Mouse (Mus musculus) heart, adult 11 months (tissue): Measurements from ENCODE around the gene Zfp280c.
A peak's percentile ranks its signal among the peaks of the same experiment; 100 is the strongest.

Source experiments
- DNase-seq: peaks from one replicate; pipeline ENCODE4 v3.0.0; 2022

Zfp280c gene

DNA sequence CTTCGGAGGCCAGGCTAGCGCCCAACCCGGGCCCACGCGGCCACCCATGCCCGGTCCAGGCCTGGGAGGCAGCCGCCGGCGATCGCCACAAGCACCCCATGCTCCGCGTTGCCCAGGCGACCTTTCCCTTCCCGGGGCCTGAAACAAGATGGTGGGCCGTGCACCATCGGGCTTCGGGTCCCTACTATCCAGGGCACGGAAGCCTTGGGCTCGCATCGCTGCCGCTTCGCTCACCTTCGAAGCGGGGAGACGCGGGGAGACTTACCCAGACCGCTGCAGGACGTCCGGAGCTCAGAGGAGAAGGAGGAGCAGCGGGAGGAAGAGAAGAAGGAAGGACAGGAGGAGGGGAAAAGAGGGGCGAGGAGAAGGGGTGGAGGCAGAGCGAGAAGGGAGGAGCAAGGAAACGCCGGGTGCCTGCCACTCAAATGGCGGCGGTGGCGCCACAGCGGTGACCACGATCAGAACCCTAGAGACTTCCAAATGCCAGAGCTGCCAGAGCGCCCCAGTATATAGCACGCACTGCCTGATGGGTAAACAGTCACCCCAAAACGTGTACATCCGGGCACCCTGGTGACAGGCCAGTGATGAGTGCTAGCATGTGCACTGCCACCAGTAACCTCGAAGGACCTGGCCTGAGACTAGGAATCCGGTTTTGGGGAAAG is at the start of gene Zfp280c:
Gene Zfp280c (minus strand): TSS at position 406 of the 662 bp plus-strand sequence.
- DNase-seq, result peak; percentile 97

GRCm38 (mm10) chrX:48637032-48637431 is 42.7 kb upstream of the Zfp280c start:
- DNase-seq, result no peak

DNA sequence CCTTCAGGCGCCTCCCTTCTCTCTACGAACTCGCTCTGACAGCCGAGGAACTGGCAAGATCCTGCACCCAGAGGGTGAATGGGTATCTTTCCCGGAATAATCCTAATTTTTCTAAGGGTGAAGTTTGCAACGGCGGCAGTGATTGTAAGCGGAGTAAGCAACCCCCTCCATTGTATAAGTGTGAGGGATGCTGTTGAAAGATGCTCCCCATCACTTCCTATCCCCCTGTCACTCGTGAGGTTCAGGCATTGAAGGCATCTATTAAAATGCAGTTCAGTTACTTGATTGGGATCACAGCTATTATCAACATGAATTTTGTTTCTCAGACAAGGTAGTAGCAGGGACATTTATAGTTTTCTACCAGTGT is 29.7 kb upstream of the Zfp280c start:
- DNase-seq, result no peak

GRCm38 (mm10) chrX:48623379-48624053 is 29.2 kb upstream of the Zfp280c start, which contains the start of gene Slc25a14:
Gene Slc25a14 (plus strand): TSS chrX:48623413.
- peak; percentile 98 for DNase-seq

GRCm38 (mm10) chrX:48623049-48623378 is 28.7 kb upstream of the Zfp280c start:
- no peak for DNase-seq

GRCm38 (mm10) chrX:48604872-48605271 is 10.6 kb upstream of the Zfp280c start:
- DNase-seq, result no peak

DNA sequence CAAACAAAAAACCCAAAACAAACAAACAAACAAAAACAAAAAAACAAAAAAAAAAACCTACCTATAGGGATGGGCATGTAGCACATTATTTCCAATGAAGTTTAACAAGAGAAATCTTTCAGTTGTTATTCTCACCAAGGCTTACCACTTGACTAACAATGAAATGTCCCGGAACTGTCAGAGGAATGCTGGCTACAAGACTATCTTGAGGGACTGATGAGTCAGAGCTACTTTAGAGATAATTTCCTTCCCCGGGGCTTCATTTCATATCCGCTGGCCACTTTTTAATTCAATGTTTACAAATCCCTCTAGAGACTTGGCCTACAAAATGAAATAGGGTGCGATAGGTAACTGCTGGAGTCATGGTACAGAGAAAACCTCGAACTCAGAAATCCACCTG is 2.6 kb upstream of the Zfp280c start:
- DNase-seq, result no peak

DNA sequence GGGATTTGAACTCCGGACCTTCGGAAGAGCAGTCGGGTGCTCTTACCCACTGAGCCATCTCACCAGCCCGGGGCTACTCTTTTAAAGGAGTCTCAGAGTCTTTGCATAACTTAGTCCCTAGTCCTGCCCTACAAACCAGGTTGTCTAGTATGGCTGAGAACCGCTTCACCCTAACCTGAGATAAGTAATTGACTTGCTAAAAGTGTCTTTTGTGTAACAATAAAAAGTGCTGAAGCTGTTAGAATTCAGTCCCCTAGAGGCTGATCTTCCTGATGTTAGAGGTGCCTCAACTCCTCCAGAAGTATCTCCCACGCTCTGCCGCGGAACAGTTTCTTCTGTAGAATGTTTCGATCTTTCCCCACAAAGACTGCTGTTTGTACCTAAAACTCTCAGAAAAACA is 1.7 kb upstream of the Zfp280c start:
- no peak for DNase-seq

DNA sequence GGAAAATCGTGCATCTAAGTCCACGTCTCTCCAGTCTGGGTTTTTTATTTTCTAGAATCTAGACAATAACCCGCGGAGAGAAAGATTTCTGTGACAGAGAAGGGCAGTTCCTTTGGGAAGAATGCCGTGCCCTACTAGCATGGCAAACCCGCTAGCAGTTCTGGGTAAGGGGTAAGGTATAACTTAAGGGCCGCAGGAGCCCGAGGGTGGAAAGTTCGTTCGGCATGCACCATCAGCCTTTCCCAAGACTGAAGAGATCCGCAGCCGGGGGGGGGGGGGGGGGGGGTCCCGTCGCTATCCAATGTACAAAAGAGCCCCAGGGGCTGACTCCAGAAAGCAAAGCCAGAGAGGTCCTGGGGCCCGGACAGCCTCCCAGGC is 594 bp downstream of the Zfp280c start:
- DNase-seq, result no peak

DNA sequence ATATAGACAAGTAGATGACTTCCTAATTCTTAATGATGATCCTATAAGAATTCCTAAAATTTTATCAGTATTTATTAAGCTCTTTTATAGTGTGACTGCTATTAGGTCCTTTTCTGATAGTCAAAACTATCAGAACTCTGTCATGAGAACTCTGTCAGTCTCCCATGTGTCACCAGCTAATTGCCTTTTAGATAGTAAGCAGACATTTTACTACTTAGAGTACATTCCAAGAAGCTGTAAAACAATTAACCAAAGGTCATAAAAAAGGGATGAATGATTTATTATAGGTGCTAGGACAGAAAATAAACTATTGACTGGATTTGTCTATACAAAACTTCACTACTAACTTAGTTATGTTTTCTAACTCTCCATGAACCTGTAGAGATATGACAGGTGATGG is 11.0 kb downstream of the Zfp280c start:
- DNase-seq, result no peak

GRCm38 (mm10) chrX:48532175-48532574 is 62.1 kb downstream of the Zfp280c start:
- peak; percentile 86 for DNase-seq

DNA sequence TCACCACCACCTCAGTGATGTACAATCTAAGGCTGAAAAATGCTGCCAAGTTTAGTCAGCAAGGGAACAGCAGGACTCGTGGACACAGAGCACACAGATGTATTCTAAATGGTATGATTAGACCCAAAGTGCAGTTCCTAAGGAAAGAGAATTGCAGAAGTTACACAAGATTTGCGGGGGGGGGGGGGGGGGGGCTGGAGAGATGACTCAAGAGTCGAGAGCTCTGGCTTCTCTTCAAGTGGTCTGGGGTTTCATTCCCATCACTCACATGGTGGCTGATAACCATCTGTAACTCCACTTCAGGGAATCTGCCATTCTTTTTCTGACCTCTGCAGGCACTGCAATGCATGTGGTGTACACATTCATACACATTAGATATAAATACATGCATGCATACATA is 67.9 kb downstream of the Zfp280c start:
- DNase-seq, result no peak

- no peak for DNase-seq
Observed at GRCm38 (mm10) chrX:48525866-48526265, 68.4 kb downstream of the Zfp280c start.

GRCm38 (mm10) chrX:48525332-48525731 is 69.0 kb downstream of the Zfp280c start:
- DNase-seq, result no peak

DNA sequence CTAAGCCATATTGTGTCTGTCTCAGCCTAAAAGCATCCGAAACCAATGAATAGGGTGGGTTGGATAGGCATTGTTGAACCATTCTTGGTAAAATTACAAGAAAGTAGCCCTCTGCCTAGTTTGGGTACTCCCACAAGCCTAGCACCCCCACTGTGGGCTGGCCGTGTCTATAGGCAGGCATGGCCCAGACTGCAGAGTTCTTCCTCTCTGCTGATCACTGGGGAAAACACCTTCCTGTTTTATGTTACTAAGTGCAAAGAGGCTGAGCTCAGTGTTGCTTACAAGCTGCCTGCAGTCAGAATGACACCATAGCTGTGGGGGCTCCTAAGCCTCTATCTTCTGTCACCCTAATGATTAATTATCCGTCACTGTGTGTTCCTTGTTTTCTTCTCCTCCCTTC is 70.8 kb downstream of the Zfp280c start:
- DNase-seq, result no peak

- no peak for DNase-seq
Observed at GRCm38 (mm10) chrX:48521651-48522050, 72.7 kb downstream of the Zfp280c start.

- DNase-seq, result no peak
Observed at GRCm38 (mm10) chrX:48519549-48520085, 74.7 kb downstream of the Zfp280c start.

GRCm38 (mm10) chrX:48518808-48519548 is 75.3 kb downstream of the Zfp280c start, which contains the start of gene Rab33a:
Gene Rab33a (plus strand): TSS chrX:48519285.
- DNase-seq, result no peak

DNA sequence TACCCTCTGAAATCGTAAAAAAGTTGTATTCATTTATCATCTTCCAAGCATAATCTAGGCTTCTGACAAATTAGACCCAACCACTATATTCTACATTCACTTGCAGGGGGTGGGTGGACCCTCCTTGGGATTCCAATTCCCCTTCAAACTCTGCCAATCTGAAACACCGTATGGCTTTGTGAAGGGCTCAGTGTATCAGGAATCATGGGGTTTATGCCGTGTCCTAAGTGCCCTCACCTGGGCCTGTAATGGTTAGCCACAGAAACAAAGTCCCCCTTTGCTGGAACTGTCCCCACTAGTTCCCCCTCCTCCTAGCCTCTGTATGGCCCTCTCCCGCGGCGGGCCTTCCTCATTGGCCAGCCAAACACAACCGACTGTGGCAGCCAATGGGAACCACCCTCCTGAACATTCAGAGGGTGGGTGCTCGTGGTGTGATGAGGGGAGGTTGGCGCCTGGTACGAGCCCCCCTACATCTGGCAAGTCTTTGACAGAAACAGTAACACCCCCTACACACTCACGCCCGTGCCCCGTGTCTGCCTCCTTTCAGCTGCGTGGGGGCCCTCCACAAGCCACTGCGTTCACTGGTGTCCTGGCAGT is 76.0 kb downstream of the Zfp280c start:
- DNase-seq, result no peak

DNA sequence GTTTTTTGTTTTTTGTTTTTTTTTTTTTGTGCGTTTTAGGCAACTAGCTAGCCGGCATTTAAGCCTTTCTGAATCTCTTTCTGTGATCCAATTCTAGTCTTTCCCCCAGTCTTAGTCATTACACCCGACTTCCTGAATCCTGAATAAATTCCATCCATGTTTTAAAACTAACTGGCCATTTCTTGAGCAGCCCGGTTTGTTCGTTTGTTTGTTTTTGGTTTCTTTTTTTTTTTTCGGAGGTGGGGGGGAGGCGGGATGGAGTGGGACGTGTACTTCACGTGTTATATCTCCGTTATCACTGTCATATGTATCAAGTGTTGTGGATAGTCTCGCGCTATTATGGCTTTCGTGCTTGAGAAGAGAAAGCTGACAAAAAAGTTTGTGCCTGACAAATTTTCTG is 80.5 kb downstream of the Zfp280c start:
- no peak for DNase-seq

DNA sequence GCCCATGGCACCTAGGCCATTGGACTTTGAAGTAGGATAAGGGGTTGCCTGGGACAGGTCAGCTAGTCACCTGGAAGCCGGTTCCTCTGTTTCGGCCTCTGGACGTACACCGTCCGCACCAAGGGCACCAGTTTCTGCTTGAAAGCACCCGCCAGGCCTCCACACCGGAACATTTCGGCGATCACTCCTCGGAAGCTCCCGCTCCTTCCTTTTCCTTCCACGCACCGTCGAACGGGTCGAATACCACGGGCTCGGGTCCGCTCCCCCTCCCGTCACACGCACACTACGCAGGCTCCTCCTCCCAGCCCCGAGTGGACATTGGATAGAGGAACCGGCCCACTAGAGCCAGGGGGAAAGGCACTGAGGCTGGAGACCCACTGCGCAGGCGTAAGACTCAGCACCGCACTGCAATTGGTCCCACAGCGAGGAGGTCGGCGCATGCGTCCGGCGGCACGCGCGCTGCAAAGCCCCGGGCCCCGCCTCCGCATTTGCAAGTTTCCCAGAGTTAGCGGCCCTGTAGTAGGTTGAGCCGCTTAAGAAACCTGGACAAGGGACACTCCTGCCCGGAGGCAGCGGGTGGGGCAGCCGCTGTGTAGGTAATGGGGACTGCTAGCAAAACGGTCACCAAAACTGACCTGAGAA is 81.0 kb downstream of the Zfp280c start, which contains the start of gene Aifm1:
Gene Aifm1 (minus strand): TSS at position 398 of the 642 bp plus-strand sequence.
- DNase-seq, result peak; percentile 100

DNA sequence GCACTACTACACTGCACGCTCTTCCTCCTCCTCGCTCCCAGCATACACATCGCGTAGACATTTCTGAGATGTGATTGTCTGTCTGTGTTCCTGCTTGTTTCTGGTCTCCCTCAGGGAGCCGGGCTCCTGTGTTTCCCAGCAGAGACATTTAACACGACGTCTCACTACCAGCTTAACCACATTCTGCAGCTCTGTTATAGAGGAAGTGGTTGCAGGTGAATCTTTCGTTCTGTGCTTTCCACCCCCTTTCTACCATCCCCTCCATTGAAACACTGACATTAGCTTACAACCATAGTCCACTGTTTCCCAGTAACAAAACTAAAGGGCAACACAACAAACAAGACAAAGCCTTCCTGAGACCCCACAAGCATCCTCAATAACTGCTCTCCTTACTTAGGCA is 100.5 kb downstream of the Zfp280c start:
- DNase-seq, result no peak
